Mouse (Mus musculus): Measurements from ENCODE around the gene Tmc5.

The Tmc5 gene

DNA sequence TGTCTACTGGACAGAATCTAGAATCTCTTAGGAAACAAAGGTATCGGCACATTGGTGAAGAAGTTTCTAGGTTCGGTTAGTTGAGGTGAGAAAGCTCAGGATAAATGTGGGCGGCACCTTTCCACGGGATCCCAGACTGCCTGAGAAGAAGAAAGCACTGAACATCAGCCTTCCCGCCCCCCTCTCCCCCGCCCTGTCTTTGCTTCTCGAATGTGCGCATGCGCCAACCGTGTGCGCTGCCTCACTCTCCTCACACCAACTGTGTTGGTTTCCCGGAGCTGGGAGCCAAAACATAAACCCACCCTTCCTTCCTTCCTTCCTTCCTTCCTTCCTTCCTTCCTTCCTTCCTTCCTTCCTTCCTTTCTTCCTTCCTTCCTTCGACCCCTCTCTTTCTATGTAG, 13.6 kb downstream of the Tmc5 start:
- DNase-seq (ENCODE audit: low read depth, low spot score), result no peak

- no peak for DNase-seq (ENCODE audit: low read depth, low spot score)
Observed at GRCm38 (mm10) chr7:118611185-118611749, 14.2 kb downstream of the Tmc5 start.

DNA sequence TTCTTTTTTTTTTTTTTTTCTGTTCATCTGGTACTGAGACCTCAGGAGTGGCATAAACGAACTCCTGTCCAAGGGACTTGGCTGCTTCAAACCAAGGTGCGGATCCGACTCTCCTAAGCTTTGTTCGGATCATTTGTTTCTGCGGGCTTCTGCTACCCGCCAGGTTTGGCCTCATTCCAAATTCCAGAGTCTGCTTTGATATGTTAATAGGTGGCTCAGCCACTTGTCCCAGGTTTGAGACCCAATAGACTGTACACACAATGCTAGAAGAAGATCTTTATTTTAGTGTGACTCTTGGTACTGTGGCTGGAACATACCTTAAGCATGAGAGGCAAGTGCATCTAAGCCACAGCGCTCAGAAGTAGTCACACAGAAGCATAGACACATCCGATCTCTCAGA, 14.8 kb downstream of the Tmc5 start:
- DNase-seq (ENCODE audit: low read depth, low spot score), result no peak

GRCm38 (mm10) chr7:118614076-118614475, 17.0 kb downstream of the Tmc5 start:
- no peak for DNase-seq (ENCODE audit: low read depth, low spot score)

GRCm38 (mm10) chr7:118618104-118618503, 21.0 kb downstream of the Tmc5 start:
- DNase-seq (ENCODE audit: low read depth, low spot score), result no peak

DNA sequence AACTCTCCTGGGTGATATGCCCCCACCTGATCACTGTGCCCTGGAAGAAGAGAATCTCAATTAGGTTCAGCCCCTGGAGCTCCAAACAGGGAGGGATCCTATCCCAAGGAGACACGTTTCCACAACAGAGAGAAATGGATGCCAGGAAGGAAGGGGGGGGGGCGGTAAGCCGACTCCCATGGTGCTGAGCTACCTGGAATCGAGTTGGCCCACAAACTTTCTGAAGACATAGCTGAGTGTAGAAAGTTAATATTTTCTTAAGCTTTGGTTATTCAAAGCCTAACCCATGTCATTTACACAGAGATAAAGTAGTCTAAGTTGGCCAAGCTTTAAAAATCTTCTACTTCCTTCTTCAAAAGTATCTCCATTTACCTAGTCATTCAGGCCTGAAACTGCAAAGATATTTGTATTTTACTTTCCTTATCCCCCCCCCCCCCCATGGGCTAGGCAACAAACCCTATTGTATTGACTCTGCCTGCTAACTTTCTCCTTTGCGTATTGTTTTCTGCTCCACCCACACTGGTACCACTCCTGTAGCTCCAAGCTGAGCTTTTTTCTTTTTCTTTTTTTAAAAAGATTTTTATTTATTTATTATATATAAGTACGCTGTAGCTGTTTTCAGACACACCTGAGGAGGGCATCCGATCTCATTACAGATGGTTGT, 23.3 kb downstream of the Tmc5 start:
- DNase-seq (ENCODE audit: low read depth, low spot score), result no peak

DNA sequence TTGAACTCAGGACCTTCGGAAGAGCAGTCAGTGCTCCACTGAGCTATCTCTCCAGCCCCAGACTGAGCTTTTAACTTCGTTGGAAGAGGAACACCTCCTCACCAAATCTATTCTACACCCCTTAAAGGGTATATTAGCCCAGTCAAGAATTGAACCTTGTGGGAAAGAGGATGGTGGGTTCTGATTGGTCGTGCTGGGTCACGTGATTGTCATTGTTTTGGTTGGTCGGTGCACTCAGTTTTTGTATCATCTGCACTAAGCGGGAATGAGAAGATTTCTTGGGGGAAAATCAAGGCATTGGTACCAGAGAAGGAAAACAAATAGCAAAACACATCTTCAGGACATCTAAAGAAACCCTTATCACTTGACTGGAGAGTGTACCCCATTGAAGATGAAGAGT, 24.0 kb downstream of the Tmc5 start:
- no peak for DNase-seq (ENCODE audit: low read depth, low spot score)

DNA sequence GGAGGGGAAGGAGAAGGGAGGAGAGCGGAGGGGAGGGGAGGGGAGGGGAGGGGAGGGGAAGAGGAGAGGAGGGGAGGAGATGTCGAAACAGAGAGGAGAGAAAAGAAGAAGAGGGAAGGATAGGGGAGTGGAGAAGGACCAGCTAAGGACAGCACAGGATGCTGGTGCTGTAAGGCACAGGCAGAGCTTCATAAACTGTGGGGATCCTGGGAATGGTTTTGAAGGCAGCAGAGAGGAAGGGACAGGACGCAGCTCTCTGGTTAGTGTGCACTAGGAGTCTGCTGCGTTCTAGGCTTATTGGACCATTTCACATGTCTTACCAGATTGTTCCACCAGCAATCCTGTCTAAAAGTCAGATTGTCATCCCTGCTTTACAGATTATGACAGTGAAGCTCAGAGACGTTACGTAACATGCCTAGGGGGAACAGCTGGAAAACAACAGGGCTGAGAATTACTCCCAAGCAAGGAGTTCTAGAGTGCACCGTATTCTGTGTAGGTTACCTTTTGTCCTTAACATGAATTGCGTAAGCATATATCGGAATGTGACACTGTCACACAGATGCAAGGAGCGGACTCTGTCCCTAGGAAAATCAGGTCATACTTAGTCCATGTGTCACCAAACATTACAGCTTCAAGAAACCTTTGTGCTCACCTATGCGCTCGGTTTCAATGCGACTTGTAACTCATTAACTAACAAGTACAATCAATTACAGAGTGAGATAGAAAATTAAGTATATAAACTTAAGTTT, 30.6 kb downstream of the Tmc5 start:
- no peak for DNase-seq (ENCODE audit: low read depth, low spot score)

GRCm38 (mm10) chr7:118633094-118633493, 36.0 kb downstream of the Tmc5 start:
- no peak for DNase-seq (ENCODE audit: low read depth, low spot score)

DNA sequence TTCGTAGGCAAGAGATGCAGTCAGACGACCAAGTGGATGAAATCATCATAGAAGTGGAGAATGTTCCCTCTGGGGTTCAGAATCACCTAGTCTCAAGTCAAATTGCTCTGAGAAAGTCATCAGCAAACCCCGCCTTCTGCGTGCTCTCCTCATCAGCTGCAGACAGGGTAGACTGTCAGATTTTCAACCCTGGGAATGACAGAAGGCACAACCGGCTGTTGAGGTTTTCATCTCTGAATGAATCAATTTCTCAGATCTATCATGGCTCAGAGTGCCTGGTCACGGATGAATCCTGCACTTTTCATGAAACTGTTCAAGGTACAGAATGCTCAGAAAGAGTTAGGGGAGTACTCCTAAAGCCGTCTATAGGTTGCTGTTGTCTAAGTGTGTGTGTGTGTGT, 36.9 kb downstream of the Tmc5 start:
- DNase-seq (ENCODE audit: low read depth, low spot score), result no peak

DNA sequence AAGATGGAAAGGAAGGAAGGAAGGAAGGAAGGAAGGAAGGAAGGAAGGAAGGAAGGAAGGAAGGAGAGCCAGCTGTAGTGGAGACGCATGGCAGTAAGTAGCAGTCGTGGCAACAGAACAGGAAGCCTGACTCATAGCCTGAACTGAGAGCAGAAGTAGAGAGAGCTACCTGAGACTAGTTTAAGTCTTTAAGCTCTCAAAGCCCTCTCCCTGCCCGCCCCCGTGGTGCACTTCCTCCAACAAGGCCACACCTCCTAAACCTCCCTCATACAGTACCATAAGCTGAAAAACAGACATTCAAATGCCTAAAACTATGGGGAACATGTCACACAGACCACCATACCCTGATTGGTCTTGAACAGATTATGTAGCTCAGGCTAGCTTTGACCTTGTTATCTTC, 40.4 kb downstream of the Tmc5 start:
- no peak for DNase-seq (ENCODE audit: low read depth, low spot score)

GRCm38 (mm10) chr7:118646237-118646636, 49.1 kb downstream of the Tmc5 start:
- DNase-seq (ENCODE audit: low read depth, low spot score), result no peak

GRCm38 (mm10) chr7:118649328-118649727, 52.2 kb downstream of the Tmc5 start:
- no peak for DNase-seq (ENCODE audit: low read depth, low spot score)

DNA sequence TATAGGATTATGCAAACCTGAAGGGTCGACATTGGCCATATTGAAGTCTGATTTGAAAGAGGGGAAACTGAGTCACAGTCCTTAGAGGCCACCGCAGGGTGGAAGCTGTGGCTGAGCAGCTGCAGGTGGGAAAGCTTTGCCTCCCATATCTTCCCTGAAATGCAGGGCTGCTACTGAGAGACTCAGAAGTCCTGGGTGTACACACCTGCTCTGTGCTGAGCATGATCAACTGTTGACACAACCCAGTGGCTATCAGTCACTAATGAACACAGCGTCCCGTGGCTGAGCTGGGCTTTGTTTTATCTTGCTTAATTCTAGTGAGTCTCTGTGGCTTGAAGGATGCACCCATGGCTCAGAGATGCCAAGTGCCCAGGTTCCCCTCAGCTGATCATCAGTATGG, 53.0 kb downstream of the Tmc5 start:
- no peak for DNase-seq (ENCODE audit: low read depth, low spot score)

GRCm38 (mm10) chr7:118650891-118651290, 53.8 kb downstream of the Tmc5 start:
- DNase-seq (ENCODE audit: low read depth, low spot score), result no peak

- no peak for DNase-seq (ENCODE audit: low read depth, low spot score)
Observed at GRCm38 (mm10) chr7:118652572-118653295, 55.6 kb downstream of the Tmc5 start.

- DNase-seq (ENCODE audit: low read depth, low spot score), result no peak
Observed at GRCm38 (mm10) chr7:118656730-118657129, 59.6 kb downstream of the Tmc5 start.

DNA sequence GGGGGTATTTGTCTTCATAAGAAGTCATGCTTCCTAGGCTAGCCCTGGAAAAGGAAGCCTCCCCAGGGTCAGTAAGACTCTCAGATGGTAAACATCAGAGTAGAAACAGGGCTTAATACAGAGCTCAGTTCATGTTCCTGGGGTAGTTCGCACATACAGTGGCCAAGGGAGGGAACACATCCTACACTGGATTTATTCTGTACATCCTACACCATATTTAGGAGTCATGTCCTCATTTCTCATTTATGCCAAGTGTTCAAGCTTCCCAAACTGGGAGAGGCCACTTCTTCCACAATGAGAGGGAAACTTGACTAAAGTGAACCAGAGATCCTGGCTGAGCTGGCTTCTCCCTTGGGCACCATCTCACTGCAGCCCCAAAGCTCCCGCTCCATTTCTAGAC, 70.7 kb downstream of the Tmc5 start:
- no peak for DNase-seq (ENCODE audit: low read depth, low spot score)

- DNase-seq (ENCODE audit: low read depth, low spot score), result no peak
Observed at GRCm38 (mm10) chr7:118670142-118670541, 73.0 kb downstream of the Tmc5 start.

GRCm38 (mm10) chr7:118676826-118677225, 79.7 kb downstream of the Tmc5 start:
- no peak for DNase-seq (ENCODE audit: low read depth, low spot score)

DNA sequence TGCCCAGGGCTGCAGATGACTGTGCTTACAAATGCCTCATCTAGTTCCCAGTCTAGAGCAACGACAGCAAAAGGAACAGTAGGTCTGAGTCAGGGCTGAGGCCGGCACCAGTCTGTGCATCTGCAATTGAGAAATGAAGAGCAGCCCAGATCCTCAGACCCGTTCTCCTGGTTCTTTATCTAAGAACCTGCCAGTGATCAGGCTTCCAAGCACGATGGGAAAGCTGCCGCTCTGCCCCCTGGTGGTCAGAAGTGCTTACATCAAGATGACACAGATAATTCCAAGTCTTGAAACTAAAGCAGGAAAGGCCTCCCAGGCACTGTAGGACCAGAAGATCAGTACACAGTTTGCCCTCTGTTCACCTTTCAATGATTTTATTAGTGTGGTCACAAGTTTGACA, 91.1 kb downstream of the Tmc5 start:
- peak; percentile 88 for DNase-seq (ENCODE audit: low read depth, low spot score)

DNA sequence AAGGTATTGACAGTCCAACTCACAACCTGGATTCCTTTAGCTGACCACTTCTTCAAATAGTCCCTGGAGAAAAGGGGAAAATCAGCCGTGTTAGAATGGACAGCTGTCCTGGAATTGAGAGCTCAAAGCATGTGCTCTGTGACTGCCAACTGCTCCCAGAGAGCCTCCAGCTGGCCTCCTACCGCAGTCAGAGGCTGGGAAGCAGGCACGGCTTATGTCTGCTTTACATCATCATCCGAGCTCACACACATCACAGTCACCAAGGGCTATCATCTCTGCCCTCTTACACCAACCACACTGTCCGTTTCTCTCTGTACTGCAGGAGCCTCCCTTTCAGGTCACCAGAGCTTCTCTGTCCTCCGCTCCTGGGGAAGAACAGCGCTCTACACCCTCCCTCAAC, 92.0 kb downstream of the Tmc5 start:
- no peak for DNase-seq (ENCODE audit: low read depth, low spot score)
